Mouse (Mus musculus): Measurements from ENCODE around the gene Slc22a30.
"Not testable (repeated sequence)": the region's sequence is repeated elsewhere in the genome, so short reads cannot be mapped to it uniquely, and the experiment has no call there.

The Slc22a30 gene

DNA sequence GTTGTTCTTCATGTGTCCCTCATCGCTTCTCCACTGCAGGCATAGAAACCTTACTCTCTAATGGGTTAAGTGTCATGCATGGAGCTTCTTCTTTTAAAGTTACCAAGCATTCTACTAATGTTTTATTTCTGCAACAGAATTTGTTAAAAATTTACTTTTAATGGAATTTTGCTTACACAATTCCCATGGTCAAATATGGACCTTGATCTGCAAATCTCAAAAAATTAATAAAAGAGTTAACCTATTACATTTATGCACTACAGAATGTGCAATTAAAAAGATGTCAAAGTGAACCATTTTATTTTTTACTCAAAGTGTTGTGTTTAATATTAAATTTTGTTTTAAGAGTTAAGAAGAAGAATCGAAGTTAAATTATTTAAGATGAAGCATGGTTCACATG, at the start of gene Slc22a30:
Gene Slc22a30 (minus strand): TSS at position 101 of the 400 bp plus-strand sequence.
- H3K9me3 ChIP-seq (ENCODE audit: low read length); H3K27me3 ChIP-seq (ENCODE audit: insufficient read depth, low read length); H3K36me3 ChIP-seq (ENCODE audit: insufficient read depth, low read length); H3K4me3 ChIP-seq (replicated peaks; ENCODE audit: low read length); H3K4me1 ChIP-seq (replicated peaks; ENCODE audit: low read depth, low read length): not testable (repeated sequence)

DNA sequence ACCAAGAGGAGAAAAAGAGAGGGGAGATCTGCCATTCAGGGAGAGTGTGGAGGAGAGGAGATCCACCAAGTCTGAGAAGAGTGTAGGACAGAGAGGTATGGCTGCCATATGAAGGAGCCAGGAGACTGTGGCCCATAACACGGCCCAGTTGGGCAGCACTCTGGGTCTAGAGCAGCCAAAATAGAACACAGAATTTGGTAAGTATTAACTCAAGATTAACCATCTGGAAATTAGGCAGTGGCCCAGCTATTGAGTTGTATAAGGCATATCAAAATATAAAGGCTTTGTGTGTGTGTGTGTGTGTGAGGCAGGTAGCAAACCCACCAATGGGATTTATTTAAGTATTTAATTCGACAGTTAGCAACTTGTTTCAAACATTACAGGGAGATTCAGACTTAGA, 43.4 kb upstream of the Slc22a30 start:
- Histone ChIP-seq H3K4me3 (replicated peaks; ENCODE audit: low read length) (no peak overlapping the region), H3K9me3 (ENCODE audit: low read length) (no peaks in the 10 kb centered on the region), H3K27me3 (ENCODE audit: insufficient read depth, low read length) (no peaks in the 10 kb centered on the region), H3K4me1 (replicated peaks; ENCODE audit: low read depth, low read length) (no peaks in the 10 kb centered on the region), H3K36me3 (ENCODE audit: insufficient read depth, low read length) (no peaks in the 10 kb centered on the region)
- no peak for TF ChIP-seq POU5F1 (IDR thresholded peaks at IDR 0.05; ENCODE audit: borderline replicate concordance, low read length)
- no peak for TF ChIP-seq NANOG (IDR thresholded peaks at IDR 0.05; ENCODE audit: borderline replicate concordance, low read length)
- TF ChIP-seq CTCF (conservative IDR thresholded peaks at IDR 0.05; ENCODE audit: low read length): no peak

DNA sequence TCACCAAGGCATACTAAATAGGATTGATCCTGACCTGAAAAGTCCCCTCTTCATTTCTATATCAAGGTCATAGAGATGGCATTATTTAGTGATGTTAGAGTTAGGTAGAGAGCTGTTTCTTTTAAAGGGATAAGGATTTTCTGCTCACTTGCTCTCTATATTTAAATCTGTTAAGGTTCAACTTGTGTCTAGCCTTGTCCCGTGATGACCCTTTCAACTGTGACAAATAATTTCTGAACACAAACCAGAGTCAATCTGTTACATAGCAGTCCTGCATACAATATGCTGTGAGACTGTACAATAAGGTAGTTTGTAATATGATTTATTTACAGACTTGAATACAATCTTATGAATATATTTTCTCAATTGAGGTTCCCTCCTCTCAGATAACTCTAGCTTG, 42.6 kb upstream of the Slc22a30 start:
- Histone ChIP-seq H3K36me3 (ENCODE audit: insufficient read depth, low read length) (no peaks in the 10 kb centered on the region), H3K4me3 (replicated peaks; ENCODE audit: low read length) (no peak overlapping the region), H3K9me3 (ENCODE audit: low read length) (peaks cover 2% of the 10 kb centered on the region), H3K4me1 (replicated peaks; ENCODE audit: low read depth, low read length) (no peaks in the 10 kb centered on the region), H3K27me3 (ENCODE audit: insufficient read depth, low read length) (no peaks in the 10 kb centered on the region)
- TF ChIP-seq POU5F1 (IDR thresholded peaks at IDR 0.05; ENCODE audit: borderline replicate concordance, low read length): no peak
- TF ChIP-seq CTCF (conservative IDR thresholded peaks at IDR 0.05; ENCODE audit: low read length): no peak
- TF ChIP-seq NANOG (IDR thresholded peaks at IDR 0.05; ENCODE audit: borderline replicate concordance, low read length): no peak

DNA sequence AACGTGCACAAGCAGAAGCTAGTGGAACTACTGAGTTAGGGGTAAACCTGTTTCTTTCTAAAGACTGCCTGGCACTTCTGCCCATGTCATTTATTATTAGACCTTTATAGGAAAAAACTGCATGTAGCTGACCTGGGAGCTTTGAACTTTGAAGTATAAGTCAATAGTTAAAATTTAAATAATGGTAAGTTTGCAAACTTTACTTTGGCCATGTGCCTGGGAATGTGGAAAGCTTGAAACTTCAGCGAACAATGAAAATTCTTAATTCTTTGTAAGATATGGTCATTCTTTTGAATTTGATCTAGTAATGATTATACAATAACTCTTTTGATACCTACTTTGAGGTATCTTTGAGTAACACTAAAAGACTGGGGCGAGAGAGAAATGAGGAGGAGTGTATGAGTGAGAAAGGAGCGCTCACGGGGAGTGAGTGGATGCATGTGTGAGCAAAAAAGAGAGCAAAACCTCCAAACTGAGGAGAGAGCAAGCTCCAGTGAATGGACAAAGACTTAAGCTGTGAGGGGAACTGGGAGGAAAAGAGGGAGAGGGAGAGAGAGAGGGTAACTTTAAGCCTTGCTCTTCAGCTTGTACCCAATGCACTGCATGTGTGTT, 26.2 kb upstream of the Slc22a30 start:
- H3K4me1 ChIP-seq (replicated peaks; ENCODE audit: low read depth, low read length): no peaks in the 10 kb centered on the region
- H3K36me3 ChIP-seq (ENCODE audit: insufficient read depth, low read length): no peaks in the 10 kb centered on the region
- peaks cover 1% of the 10 kb centered on the region; the same call in 1 of the 2 replicates for H3K9me3 ChIP-seq (ENCODE audit: low read length)
- no peaks in the 10 kb centered on the region for H3K27me3 ChIP-seq (ENCODE audit: insufficient read depth, low read length)
- no peak overlapping the region for H3K4me3 ChIP-seq (replicated peaks; ENCODE audit: low read length)
- TF ChIP-seq POU5F1 (IDR thresholded peaks at IDR 0.05; ENCODE audit: borderline replicate concordance, low read length): no peak
- TF ChIP-seq NANOG (IDR thresholded peaks at IDR 0.05; ENCODE audit: borderline replicate concordance, low read length): no peak

DNA sequence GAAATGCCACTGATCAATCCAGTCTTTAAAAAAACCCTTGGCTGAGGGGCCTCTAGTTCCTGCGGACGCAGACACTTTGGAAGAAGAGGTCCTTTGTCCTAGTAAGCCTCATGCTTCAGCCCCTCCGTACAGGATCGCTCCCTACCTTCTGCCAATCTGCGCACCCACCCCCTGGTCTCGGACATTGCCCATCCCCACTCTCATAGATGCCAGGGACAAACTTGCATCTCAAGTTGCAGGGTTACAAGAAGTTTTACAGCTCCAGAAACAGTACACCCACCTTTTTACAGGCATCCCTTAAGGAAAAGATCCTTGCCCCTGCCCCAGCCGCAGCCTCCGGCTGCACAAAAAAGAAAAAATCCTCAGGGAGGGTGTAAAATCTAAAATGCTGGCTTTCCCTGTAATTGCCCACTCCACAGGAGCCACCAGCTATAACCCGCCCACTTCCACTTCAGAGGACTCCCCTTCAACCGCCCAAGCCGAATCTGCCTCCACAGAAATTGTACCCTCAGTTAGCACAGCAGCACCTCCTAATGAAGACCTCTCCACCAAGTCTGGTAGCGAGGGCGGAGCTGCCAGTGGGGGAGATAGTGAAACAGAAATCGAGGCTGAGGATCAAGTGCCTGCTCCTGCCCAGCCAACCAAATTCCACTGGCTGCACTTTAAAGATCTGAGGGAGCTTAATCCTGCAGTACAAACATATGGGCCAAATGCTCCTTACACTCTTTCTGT, 2.5 kb upstream of the Slc22a30 start:
- H3K4me1 ChIP-seq (replicated peaks; ENCODE audit: low read depth, low read length); H3K4me3 ChIP-seq (replicated peaks; ENCODE audit: low read length); H3K36me3 ChIP-seq (ENCODE audit: insufficient read depth, low read length); H3K27me3 ChIP-seq (ENCODE audit: insufficient read depth, low read length); H3K9me3 ChIP-seq (ENCODE audit: low read length): not testable (repeated sequence)
